In genomic region chr2:142732370-142732769, GRCm38 (mm10) we compare ENCODE assay signal across 12 mouse cellular contexts.
DNase-seq lines count a peak whose midpoint lies in the region; ATAC-seq and TF ChIP-seq lines count a peak whose summit lies in the region.
"Had no signal": no experiment of that assay in that cellular context is flagged by ENCODE, and none has a peak within 500 bp of the region (broad histone marks: within the 10 kb centered on the region; RNA-seq: fewer than 3 reads in every experiment).

No protein-coding gene starts in this region.

- H3K4me2 ChIP-seq in heart, embryonic 13.5 days = no peak overlapping the region
- H3K4me2 ChIP-seq: hindbrain, embryonic 14.5 days had no signal

- H3K27ac ChIP-seq in heart, embryonic 13.5 days (replicated peaks) = peak overlapping the region; percentile 48
- no peak overlapping the region for H3K27ac ChIP-seq in thymus, adult 2 months (ENCODE audit: control insufficient read depth, insufficient read depth, low read length)
- H3K27ac ChIP-seq in hindbrain, embryonic 10.5 days = no peak overlapping the region
- H3K27ac ChIP-seq: heart, embryonic 10.5 days; hindbrain, embryonic 14.5 days; kidney, postnatal 0 days had no signal

- TF ChIP-seq POLR2A in thymus, adult 2 months (IDR thresholded peaks at IDR 0.05; ENCODE audit: control insufficient read depth, extremely low read depth, insufficient read depth, low read length, poor library complexity) = no peak

- DNase-seq in heart, postnatal 4 days = no peak
- peak; percentile 80 for DNase-seq in 3T3-L1 (ENCODE audit: low read depth, low spot score)
- peak; percentile 75 for DNase-seq in NIH3T3 (ENCODE audit: low read depth)
- peak; percentile 12 to 42 for DNase-seq in cerebellum, postnatal 14 days
- DNase-seq in thymus, adult 2 months = no peak
- DNase-seq in hindbrain, embryonic 10.5 days (ENCODE audit: low spot score) = no peak
- no peak for DNase-seq in ovary, postnatal 10 days (ENCODE audit: low spot score)
- DNase-seq: thymus, postnatal 36 days had no signal

- WGBS in heart, embryonic 13.5 days = 71% methylated on average over 4 of the region's 4 CpGs
- WGBS in thymus, adult 2 months = 96% methylated on average over 4 of the region's 4 CpGs
- 92% methylated on average over 4 of the region's 4 CpGs for WGBS in hindbrain, embryonic 10.5 days

- no peak for TF ChIP-seq CTCF in thymus, adult 2 months (IDR thresholded peaks at IDR 0.05; ENCODE audit: borderline replicate concordance, control insufficient read depth, extremely low read depth, insufficient read depth, low read length, poor library complexity)

- ATAC-seq in heart, embryonic 13.5 days (ENCODE audit: extremely low read depth, insufficient number of reproducible peaks, low FRiP score, low TSS enrichment) = no peak

- no peak overlapping the region for H3K9ac ChIP-seq in heart, embryonic 13.5 days
- H3K9ac ChIP-seq: hindbrain, embryonic 14.5 days had no signal

- H3K36me3 ChIP-seq in heart, embryonic 13.5 days = no peaks in the 10 kb centered on the region
- H3K36me3 ChIP-seq in thymus, adult 2 months (ENCODE audit: control insufficient read depth, insufficient read depth, low read length) = no peaks in the 10 kb centered on the region
- no peaks in the 10 kb centered on the region for H3K36me3 ChIP-seq in hindbrain, embryonic 10.5 days
- H3K36me3 ChIP-seq: heart, embryonic 10.5 days had no signal

- peaks cover 30% of the 10 kb centered on the region for H3K4me1 ChIP-seq in heart, embryonic 13.5 days
- H3K4me1 ChIP-seq in thymus, adult 2 months (replicated peaks; ENCODE audit: control insufficient read depth, insufficient read depth, low read length) = no peaks in the 10 kb centered on the region
- peaks cover 8% of the 10 kb centered on the region; the same call in 1 of the 2 replicates for H3K4me1 ChIP-seq in hindbrain, embryonic 10.5 days (replicated peaks)
- H3K4me1 ChIP-seq: heart, embryonic 10.5 days had no signal

- no peaks in the 10 kb centered on the region for H3K27me3 ChIP-seq in heart, embryonic 13.5 days (replicated peaks)
- H3K27me3 ChIP-seq in thymus, adult 2 months (ENCODE audit: control insufficient read depth, insufficient read depth, low read length) = no peaks in the 10 kb centered on the region
- H3K27me3 ChIP-seq in hindbrain, embryonic 10.5 days (ENCODE audit: insufficient read depth, poor library complexity, severe bottlenecking) = no peaks in the 10 kb centered on the region

- no peak overlapping the region for H3K4me3 ChIP-seq in heart, embryonic 13.5 days
- H3K4me3 ChIP-seq in thymus, adult 2 months (ENCODE audit: control insufficient read depth, insufficient read depth, low read length) = no peak overlapping the region
- H3K4me3 ChIP-seq in hindbrain, embryonic 10.5 days = no peak overlapping the region
- H3K4me3 ChIP-seq: heart, embryonic 10.5 days had no signal

- H3K9me3 ChIP-seq in heart, embryonic 13.5 days = no peaks in the 10 kb centered on the region
- H3K9me3 ChIP-seq in hindbrain, embryonic 10.5 days = no peaks in the 10 kb centered on the region
- H3K9me3 ChIP-seq: heart, embryonic 10.5 days had no signal

Comparison
In these comparisons a context has a peak if more than half of its experiments do, and no peak if none do; other contexts are left out.
1. DNase-seq: peak in 3T3-L1 (single experiment), NIH3T3 (single experiment) and cerebellum, postnatal 14 days (2 of 2); none in heart, postnatal 4 days (single experiment), thymus, adult 2 months (single experiment), hindbrain, embryonic 10.5 days (single experiment) and ovary, postnatal 10 days (single experiment).